Mouse (Mus musculus) spleen, postnatal 14 days (tissue): ENCODE measurements around the gene Reep1.
"Not testable (repeated sequence)": the region's sequence is repeated elsewhere in the genome, so short reads cannot be mapped to it uniquely, and the experiment has no call there.

Source experiments
- DNase-seq, 2 experiments: peaks; one replicate each; pipeline ENCODE4 v3.0.0; 2021 to 2022; ENCODE audit warnings: low spot score in 2 of 2

Gene Reep1

GRCm38 (mm10) chr6:71840597-71841290, 133.4 kb downstream of the Reep1 start:
- DNase-seq: no peak

- DNase-seq: not testable (repeated sequence)
Observed at GRCm38 (mm10) chr6:71846906-71847305, 139.5 kb downstream of the Reep1 start.
